Mouse (Mus musculus) layer of hippocampus, postnatal 10 days (tissue): ENCODE results near the gene Tfpi. TPM values are rescaled to one million over a fixed set of nuclear protein-coding genes. Genes with fewer than 3 reads are reported as not detected.
"Not testable (repeated sequence)": the region's sequence is repeated elsewhere in the genome, so short reads cannot be mapped to it uniquely, and the experiment has no call there.

ENCODE experiments used
- DNase-seq, 2 experiments: peaks; one replicate each; pipeline ENCODE4 v3.0.0; 2021; ENCODE audit warnings: low spot score in 2 of 2
- total RNA-seq, 2 experiments: library from RNA; stranded (reverse); gene quantifications; 2 replicates each; pipeline ENCODE4 v1.2.3; 2021

The Tfpi gene
- total RNA-seq, 2 experiments from 2014 or later: 7.9 TPM

DNA sequence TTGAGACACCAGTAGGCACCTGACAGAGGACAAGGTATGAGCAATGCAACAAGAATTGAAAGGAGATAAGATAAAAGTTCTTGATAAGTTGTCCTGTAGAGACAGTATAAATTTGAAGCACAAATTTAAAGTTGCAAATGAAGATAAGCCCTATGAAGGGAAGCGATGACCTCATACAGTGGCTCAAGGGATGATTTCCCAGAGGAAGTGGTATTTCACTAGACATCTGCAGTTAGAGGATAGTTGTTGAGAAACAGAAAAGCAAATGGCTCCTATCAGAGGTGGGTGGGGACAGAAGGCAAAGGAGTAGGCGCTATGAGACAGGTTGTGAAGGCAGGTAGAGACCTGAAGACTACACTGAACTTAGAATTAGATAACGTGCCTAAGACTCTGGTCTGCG is 83.3 kb downstream of the Tfpi start:
- DNase-seq: no peak

DNA sequence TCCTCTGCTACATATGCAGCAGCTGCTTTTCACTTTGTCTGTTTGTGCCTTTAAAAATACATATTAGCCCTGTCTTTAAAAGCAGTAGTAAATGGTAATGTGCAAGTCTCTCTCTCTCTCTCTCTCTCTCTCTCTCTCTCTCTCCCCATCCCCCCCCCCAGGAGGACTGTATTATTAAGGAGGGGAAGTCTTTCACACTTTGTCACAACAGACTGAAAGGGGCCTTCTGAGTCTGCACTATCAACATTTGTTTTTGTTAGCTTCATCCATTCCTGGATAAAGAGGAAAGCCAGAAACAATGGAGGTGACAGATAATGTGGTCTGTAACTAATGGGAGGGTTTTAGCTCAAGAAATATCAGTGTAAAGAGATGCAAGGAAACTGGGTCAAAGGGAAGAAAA is 87.5 kb downstream of the Tfpi start:
- DNase-seq: no peak

GRCm38 (mm10) chr2:84388537-84388936 is 88.0 kb downstream of the Tfpi start:
- DNase-seq: not testable (repeated sequence)

DNA sequence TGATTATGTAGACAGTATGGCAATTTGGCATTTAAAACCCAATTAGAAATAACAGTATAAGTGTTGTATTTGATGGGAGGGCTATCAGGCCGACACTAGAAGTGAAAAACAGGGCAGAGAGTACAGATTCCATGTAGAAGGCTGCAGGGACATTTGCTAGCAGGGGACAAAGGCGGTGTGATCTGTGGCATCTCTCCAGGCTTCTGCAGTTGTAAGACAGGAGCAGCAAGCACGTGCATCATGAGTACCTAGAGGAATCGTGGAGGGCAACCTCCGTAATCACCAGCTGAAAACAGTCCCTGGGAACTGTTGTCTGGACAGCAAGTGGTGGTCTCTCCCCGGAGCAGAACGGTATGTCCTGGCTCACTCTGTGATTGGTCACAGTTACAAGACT is 88.6 kb downstream of the Tfpi start:
- no peak for DNase-seq

GRCm38 (mm10) chr2:84387394-84388022 is 89.1 kb downstream of the Tfpi start:
- DNase-seq: no peak

DNA sequence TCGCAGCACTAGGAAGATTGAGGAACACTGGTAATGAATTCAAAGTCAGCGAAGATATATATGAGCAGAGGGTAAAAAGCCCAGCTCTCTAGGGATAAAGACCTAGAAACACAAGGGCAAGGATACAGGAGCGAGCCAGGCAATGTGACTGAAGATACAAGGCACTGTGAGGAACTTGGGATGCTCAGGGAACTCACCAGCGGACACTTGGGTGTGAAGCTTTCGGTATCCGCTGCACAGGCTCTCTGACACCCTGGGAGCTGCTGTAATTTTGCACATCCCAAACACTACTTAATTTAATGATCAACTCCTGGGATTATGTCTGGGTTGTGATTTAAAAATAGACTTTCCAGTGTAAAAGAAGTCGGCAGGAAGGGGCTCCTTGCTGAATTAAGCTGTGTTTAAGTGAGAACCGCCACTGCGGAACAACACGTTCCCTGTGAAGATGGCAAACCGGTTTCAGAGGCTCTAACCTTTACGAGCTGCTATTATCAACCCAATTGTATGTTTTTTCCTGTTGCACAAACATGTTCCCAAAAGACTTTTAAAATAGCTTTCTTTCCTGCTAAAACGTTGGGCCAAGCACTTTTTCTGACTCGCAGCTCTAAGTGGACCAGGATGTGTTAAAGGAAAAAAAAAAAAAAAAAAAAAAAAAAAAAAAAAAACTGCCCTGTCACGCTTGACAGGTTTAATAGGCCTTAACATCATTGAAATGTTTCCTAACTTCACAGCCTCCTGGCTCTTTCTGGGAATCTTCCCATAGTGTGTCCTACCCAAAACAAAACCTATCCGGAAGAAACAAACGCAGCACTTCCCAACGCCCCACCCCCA is 89.8 kb downstream of the Tfpi start:
- DNase-seq: no peak

DNA sequence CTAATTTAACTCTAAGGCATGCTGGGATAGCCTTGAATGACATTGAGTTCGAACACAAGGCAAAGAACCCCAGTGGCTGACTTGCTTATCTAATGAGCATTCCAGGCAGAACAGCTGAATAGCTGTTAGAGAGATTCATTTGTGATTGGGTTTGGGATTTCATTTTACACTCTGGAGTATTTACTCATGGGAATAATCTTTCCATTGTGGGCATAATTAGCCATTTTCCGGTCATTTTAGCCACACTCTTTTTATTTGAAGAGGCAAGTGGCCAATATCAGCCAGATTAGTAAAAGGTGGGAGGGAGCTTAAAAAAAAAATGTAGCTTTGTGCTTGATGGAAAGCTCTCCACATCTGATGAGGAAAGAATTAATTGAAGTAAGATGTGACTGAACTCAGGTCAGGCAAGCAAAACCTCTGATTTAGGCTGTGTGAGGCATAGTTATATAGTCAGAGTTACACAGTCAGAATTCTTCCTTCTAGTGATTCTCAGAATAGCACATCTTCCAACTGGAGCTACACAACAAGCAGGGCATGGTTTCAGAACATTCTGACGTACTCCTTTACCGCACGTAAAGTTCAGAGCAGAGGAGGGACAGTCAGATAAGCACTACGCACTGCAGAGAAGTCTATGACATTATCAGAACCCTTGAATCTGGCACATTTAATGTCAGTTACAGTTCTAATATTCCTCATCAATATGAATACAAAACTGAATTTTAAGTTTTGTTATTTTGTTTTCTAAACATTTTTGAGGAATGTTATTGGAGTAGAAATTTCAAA is 91.5 kb downstream of the Tfpi start:
- DNase-seq: no peak

- DNase-seq: no peak
Observed at GRCm38 (mm10) chr2:84383828-84384227, 92.7 kb downstream of the Tfpi start.

Other genes starting within 250 kb of the Tfpi start
- gene Calcrl, start 51.4 kb downstream of the Tfpi start, total RNA-seq: 10 to 100 TPM; 12.0 to 14.1 TPM
- gene Ctnnd1, start 174.0 kb upstream of the Tfpi start, total RNA-seq: 10 to 100 TPM; 62.2 to 63.7 TPM
- not detected for gene Btbd18, start 182.3 kb upstream of the Tfpi start, total RNA-seq
- 10 to 100 TPM; 58.8 to 67.6 TPM for gene Selenoh, start 194.0 kb upstream of the Tfpi start, total RNA-seq
- gene Gm28635, start 201.3 kb upstream of the Tfpi start, total RNA-seq: 1 to 10 TPM; 4.1 to 4.8 TPM
- gene Med19, start 201.6 kb upstream of the Tfpi start, total RNA-seq: 10 to 100 TPM; 33.0 to 38.8 TPM
- gene Tmx2, start 202.4 kb upstream of the Tfpi start, total RNA-seq: 100 to 1,000 TPM; 180 to 184 TPM
- 10 to 100 TPM; 34.3 to 34.4 TPM for gene Zdhhc5, start 238.4 kb upstream of the Tfpi start, total RNA-seq